Mouse (Mus musculus) stomach, postnatal 0 days (tissue): Measurements from ENCODE around the gene Hmmr.

Experiments used
- CTCF ChIP-seq: IDR thresholded peaks from 2 replicates; pipeline ENCODE4 v1.5.1; 2016; ENCODE audit warnings: antibody characterized with exemption, low read depth, mild to moderate bottlenecking, moderate library complexity
- EP300 ChIP-seq: optimal IDR thresholded peaks from 2 replicates; pipeline ENCODE3; 2016; ENCODE audit warnings: antibody characterized with exemption

DNA sequence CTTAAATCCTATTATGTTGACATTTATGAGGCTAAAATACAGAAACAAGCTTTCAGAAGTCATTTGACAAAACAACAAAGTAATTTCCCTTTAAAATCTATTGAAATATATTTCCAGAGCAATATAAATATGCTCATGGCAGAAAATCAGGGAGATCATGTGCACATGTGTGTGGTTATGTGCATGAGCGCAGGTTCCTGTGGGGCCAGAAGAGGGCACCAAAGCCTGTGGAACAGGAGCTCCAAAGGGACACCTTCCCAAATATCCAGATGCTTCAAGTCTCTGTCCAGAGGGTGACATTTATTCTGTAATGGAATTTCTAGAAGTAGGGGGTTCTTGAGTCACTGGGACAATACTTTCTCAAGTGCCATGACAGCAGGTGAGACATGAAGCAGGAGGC, 56.1 kb downstream of the Hmmr start:
- TF ChIP-seq EP300, result no peak
- TF ChIP-seq CTCF, result peak; percentile 55
